Mouse (Mus musculus): ENCODE data around the gene Gbx1.

The Gbx1 gene

DNA sequence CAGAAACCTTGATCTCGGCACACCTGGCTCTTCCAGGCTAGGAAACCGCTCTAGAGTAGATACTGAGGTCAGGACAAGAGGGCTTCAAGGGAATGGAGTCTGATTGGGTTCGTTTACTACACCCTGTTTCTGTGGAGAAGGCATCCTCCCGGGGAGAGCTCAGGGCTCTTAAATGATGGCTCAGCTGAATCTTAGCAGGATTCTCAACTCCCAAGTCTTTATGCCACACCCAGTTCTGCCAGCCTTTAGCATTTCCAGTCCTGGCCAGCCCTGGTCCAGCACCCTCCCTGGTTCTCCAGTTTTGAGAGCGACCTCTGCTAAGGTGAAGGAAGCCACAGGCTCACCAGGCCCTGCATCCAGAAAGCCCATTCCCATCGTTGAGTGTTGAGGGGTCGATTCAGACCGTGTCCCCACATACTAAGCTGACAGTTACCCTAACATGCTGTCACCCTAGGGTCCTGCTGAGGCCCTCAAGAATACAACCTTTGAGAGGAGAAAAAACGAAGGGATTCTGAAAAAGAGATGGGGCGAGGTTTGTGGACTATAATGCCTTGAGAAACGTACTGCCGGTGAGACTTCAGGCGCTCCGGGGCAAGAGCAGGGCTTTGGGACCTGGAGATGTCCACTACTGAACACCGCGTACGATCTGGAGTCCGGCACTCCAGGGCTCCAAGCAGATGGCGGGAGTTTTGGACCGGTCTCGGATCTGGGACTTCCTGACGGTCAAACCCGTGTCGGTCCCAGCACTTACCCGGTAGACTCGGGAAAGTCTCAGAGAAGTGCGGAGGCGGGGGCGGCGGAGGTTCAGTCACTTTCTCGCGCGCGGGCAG, 1.4 kb downstream of the Gbx1 start:
- intact Hi-C loops (cut with DNase I) = no loop called here

DNA sequence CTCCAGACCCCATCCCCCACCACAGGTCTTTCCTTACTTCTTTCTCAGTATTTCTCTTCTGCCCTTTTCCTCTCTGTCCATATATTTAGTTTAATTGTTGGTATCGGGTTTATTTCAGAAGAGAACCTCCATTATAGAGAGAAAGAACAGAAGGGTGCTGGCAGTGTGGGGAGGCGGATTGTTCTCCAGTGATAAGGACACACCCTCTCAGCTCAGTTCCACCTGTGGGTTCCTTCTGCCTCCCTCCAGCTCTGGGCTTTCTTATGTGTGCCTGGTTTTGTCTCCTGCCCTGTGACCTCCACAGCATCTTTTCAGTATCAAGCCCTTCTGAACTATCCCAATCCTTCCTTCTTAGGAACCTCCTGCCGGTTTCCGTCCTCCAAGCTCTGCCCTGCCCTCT, 2.5 kb downstream of the Gbx1 start:
- intact Hi-C loops (cut with DNase I) = no loop called here

DNA sequence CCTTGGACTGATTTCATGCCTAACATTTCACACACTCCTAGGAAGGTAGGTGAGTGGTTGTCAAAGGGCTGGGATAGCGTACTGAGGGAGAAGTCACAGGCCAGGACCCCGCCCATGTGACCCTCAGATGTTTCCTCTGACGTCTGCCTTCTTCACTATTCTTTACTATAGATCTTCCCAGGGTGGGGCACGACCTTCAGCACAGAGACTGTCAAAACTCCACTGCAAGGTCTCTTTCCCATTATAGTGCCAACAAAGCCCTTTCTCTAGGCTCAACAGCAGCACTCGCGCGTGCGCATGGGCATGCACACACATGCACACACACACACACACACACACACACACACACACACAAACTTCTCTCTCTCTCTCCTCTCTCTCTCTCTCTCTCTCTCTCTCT, 3.2 kb downstream of the Gbx1 start:
- intact Hi-C loops (cut with DNase I) = no loop called here

DNA sequence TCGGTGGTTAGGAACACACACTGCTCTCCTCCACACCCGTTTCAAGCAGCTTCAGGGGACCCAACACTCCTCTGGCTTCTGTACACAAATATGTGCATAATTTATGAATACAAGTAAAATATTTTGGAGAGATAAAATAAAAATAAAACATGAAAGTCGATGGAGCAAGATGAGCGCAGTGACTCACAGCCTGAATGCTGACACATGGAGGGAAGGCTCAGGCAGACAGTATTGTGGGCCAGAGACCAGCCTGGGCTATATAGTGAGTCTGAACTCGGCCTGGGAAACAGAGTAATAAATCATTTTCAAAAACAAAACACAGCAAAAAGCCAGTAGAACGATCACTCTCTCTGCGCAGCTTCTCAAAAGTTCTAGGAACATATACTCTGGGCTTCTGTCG, 5.6 kb downstream of the Gbx1 start:
- intact Hi-C loops (cut with DNase I) = no loop called here

DNA sequence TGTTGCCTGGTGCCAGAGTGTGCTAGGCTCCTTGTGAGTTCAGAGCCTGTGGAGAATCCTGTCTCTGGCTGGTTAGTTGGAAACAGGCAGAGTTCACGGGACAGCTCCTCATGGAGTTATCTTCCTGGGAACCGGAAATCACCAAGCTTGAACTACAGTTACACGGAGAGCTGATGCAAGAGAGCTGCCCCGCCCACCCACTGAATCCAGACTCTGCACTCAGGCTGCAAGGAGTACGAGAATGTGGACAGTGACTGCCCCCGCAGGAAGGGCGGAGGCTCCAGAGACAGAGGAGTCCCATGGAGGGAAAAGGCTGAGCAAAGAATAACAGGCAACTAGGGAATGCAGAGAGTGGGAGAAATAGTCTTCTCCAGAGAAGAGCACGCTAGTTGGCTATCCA, 14.7 kb downstream of the Gbx1 start:
- intact Hi-C loops (cut with DNase I) = loop anchor here (5.0 kb wide), 1 partner anchor 140 kb away; no protein-coding TSS in a partner anchor

DNA sequence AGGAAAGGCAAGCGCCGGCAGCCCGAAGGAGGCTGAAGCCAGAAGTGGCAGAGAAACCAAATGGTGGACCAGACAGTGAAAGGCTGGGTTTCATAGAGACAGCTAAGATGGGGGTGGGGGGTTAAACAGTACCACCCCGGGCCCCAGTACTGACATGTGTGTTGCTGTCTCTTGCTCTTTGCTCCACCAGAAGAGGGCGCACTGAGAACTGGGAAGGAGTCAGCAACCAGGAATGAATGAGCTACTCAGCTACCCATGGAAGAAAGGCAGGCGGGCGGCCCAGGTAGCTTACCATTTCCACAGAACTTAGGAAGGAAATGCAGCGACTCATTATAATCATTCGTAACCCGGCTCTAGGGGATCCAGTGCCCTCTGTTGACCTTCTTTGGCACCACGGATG, 16.4 kb downstream of the Gbx1 start:
- intact Hi-C loops (cut with DNase I) = loop anchor here (5.0 kb wide), 1 partner anchor 142 kb away; no protein-coding TSS in a partner anchor

DNA sequence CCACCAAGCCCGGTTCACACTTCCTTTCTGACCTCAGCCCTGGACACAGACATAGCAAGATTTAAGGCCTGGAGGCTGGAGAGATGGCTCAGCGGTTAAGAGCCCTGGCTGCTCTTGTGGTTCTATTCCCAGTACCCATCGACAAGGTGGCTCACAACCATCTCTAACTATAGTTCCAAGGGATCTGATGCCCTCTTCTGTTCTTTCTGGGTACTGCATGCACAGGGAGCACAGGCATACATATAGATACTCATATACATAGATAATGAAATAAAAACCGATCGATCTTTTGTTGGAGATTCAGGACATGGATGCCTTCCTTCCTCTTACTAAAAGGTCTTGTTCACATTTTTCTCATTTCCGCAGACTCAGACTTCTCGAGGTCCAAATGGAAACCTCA, 18.6 kb downstream of the Gbx1 start:
- intact Hi-C loops (cut with DNase I) = no loop called here

DNA sequence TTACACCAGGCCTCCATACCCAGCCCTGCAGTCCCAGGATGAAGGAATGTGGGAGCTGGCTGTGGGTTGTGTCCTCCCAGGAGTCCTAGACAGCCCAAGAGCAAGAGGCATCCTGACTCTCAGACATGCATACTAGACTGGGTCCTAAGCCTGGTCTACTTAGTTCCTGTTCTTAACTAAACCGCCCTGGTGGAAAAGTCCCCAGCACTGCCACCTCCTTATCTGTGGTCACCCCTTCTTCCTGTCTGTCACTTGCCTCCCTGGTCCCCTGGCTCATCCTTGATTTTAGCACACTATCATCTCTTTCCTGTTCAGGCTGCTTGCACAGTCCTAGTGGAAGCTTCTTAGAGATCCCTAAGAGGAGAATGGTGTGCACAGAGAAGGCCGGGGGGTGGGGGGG, 21.5 kb downstream of the Gbx1 start:
- intact Hi-C loops (cut with DNase I) = no loop called here

DNA sequence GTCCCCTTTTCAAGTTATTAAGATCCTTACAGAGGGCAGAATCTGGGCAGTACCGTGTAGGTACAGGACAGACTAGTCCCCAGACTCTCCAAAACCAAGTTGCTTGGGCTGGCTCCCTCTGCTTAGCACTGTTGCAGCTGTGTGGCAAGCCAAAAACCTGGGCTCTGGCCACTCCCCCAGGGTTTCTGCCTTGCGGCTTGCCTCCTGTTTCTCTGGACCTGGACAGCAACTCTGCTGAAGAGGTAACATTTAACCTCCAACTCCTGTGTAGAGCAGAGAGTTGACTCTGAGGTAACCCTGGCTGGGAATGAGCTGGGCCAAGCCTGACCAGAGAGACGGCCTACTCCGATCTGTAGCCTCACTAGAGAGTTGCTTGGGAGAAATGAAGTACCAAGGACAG, 24.2 kb downstream of the Gbx1 start:
- intact Hi-C loops (cut with DNase I) = no loop called here

DNA sequence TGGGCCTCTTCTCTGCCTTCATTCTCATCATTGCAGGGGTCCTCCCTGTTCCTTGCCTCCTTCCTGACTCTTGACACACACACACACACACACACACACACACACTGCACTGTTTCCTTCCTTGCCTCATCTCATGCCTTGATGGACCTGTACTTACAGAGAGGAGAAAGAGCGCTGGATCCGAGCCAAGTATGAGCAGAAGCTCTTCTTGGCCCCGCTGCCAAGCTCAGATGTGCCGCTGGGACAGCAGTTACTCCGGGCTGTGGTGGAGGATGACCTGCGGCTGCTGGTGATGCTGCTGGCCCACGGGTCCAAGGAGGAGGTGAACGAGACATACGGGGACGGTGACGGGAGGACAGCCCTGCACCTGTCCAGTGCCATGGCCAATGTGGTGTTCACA, 26.2 kb downstream of the Gbx1 start:
- intact Hi-C loops (cut with DNase I) = no loop called here

DNA sequence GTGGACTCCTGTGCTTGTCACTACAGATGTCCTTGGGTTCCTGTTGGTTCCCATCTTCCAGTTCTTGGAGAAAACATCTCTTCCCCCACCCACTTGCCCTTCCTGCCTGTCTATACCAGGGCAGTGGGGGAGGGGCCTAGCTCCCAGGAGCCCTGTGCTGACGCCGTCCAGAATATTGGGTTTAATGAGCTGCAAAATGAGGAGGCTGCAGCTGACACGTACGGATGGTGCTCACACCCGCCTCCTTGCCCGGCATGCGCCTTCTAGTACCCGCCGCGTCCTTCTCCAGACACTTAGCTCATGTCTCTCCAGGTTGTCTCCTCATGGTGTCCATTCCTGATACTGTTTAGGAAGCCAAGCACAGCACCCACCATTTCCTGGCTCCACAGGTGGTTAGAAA, 27.9 kb downstream of the Gbx1 start:
- intact Hi-C loops (cut with DNase I) = no loop called here

DNA sequence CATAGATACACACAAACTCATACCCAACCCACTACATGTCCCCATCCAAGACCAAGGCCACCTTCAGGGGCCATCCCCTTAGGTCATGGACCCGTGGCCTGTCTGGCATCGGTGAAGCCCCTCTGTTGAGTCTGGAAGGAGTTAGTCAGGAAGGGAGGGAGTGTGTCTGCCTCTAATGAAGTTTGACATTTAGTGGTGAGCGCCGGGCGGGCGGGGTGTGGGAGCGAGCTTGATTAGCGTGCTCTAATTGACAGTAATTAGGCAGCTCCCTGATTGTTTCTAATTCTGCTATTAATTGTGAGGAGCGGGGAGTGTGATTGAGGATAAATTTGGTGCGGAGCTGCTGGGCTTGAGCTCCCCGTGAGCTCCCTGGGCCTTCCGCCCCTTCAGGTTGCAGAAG, 29.5 kb downstream of the Gbx1 start:
- intact Hi-C loops (cut with DNase I) = no loop called here

DNA sequence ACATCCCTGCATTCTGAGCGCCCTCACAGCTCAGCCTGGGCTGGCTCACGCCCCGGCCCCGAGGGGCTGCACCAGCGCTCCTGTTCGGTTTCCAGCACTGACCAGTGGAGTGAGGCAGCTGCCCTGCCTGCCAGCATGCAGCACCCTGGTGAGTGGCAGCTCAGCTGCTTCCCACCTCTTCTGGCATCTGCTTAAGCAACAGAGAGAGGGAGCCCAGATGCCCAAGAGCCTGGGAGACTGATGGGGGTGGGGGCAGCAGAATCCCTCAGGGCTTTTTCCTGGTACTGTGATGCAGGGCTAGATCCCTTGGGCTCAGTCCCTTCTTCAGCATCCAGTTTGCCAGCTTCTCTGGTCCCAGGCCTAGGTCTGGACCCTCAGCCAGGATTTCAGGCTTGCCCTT, 30.2 kb downstream of the Gbx1 start:
- intact Hi-C loops (cut with DNase I) = no loop called here

DNA sequence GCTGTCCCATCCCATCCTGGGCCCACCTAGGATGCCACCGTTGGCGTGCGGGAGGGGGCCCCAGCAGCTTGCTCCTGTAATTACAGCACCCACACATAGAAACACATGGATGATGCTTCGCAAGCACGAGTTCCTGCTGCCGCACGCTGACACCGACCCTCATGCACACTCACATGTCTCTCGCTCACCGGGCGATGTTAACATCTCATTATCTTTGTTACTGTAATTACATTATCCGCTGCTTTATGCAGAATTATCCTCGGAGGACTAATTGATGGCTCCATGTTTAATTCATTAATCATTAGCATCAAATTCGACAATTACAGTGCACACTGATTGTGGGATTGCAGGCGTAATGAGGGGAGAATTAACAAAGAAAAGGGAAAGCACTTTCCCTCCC, 32.0 kb downstream of the Gbx1 start:
- intact Hi-C loops (cut with DNase I) = no loop called here

DNA sequence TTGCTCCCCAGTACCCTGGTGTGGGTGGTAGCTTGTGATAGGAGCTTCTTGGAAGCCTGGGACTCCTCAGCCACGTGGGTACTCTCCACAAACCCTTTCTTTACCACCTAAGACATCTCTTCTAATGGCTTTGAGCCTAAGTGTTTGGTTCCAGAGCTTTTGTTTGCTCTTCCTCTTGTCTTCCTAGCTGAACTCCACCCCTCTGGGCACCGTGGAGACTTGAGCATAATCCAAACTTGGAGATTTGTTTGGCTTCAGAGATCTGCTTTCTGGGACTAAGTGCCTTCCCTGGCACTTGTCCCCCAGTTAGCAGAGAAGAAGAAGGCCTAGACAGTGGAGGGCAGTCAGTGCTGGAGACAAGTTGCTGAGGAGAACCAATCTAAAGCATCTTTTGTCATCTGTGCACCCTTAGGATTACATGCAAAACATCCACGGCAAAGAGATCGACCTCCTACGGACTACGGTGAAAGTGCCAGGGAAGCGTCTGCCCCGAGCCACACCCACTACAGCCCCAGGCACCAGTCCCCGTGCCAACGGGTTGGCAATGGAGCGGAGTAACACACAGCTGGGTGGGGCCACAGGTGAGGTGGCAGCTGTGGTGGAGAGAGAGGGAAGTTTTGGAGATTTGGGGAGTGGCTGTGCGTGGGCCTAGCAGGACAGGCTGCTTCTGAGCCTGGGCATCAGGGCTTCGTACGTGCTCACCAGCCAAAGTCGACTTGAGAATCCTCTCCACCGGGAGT, 34.3 kb downstream of the Gbx1 start:
- intact Hi-C loops (cut with DNase I) = no loop called here

DNA sequence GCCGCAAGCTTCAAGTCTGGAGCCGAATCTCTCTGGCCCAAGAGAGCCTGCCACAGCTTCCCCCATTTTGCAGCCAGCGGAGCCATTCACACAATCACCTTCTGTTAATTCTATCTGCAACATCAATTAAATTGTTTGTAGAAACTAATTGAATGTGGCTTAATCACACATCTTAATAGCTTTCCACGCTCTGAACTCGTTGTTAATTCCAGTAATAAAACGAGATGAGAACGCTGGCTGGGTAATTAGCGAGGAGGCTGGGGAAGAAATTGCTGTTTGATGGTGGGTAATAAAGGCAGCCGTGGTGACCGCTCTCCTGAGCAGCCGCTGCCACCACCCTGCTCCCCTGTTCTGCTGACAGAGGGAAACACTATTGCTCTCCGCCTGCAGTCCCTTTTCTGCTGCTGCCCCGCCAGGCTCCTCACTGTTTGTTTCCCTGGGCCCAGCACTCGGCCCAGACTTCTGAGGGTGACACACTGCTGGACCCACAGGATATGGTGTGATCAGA, 36.5 kb downstream of the Gbx1 start:
- intact Hi-C loops (cut with DNase I) = no loop called here

DNA sequence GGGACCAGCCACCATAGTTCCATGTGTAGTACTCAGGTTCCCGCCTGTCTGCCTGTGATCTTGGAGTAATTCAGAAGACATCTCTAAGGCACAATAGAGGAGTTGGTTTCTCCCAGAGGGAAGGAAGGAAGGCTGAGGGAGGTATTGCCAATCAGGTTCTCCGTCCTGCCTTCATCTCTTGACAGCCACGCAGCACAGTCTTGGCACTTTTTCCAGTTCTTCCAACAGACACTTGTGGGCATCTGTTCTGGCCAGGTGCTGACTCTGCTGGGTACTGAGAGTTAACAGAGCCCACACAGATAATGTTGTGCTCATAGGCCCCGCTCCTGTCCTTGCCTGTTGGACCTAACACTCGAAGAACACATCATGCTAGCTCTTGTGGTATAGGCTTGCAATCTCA, 40.3 kb downstream of the Gbx1 start:
- intact Hi-C loops (cut with DNase I) = no loop called here

DNA sequence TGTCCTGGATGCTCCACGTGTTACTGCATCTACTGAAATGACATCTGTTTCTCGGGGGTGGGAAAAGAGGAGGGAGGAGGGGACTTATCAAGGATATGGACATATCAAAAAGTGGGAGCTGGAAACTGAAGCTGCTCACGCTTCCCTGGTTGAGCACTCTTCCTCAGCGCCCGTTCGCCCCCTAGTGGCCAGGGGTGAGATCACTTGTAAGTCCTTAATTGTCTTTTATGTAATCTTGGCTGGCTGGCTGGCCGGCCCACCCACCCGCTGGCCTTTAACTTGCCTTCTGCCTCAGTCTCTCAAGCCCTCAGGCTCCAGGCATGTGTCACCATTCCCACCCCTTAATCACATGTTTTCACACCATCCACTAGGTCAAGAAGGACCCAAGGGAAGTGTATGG, 40.9 kb downstream of the Gbx1 start:
- intact Hi-C loops (cut with DNase I) = no loop called here

DNA sequence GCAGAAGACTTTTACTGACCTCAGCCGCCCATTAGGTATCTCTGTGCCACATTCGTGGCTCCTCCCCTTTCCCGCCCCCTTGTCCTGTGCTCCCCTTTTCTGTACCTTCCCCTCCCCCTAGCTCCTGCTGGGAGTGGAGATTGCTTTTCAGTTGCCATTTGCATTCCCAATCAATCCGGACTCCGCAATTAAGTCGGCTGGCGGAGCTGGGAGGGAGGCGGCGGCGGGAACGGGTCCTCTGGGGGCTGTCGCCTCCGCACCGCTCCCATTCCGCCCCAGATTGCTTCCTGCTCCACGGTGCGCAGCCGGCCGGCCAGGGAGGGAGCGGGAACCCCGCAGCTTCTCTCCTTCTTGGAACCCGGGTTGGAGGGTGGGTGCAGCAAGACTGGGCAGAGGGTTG, 42.0 kb downstream of the Gbx1 start:
- intact Hi-C loops (cut with DNase I) = no loop called here

DNA sequence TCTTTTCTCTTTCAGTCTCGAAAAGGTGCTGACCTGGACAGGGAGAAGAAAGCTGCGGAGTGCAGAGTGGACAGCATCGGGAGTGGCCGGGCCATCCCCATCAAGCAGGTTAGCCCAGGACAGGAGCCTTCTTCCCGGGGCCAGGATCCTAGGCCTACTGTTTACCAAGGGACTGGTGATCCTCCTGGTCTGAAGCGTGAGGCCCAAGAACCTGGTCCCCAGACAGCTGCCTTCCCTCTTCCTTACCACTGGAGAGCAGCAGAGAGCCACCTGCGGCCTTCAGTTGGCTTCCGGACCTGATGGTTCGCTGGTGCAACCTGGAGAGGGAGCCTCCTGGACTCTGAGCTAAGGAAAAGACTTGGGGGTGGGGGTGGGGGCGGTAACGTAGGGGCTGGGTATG, 43.7 kb downstream of the Gbx1 start:
- intact Hi-C loops (cut with DNase I) = no loop called here

DNA sequence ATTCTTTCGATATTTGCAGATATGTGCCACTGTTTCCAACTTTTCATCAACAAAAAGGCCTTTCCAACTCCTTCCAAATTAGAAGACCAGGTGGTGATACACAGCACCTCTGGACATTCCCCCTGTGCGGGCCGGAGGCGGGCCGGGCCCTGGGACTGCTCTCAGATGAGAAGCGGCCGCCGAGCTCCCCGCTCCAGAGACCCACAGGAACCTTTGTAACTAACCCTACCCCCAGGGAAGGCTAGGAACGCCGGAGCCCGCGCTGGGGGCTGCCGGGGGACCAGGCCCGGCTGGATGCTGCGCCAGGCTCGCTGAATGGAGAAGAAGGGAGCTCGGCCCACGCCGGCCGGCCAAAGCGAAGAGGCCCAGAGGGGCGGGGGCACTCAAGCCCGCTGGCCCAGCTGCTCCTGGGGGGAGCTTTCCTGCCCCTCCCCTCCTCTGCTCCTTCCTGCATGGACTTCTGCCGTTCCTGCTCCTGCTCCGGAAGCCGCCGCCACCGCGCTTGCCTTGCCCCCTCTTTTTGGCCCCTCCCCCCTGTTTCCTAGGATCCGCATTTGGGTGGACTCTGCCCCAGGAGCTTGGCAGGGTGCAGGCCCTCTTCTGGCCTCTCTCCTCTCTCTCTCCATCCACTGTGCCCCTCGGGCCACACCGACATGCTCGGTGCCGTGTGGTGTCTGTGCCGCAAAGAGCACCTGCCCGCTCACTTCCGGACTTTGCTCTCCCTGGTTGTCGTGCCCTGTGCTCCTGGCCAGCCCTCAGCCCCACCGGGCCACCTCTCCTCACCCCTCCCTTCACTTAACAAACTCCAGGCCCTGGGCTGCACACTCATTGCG, 44.5 kb downstream of the Gbx1 start:
- intact Hi-C loops (cut with DNase I) = no loop called here

DNA sequence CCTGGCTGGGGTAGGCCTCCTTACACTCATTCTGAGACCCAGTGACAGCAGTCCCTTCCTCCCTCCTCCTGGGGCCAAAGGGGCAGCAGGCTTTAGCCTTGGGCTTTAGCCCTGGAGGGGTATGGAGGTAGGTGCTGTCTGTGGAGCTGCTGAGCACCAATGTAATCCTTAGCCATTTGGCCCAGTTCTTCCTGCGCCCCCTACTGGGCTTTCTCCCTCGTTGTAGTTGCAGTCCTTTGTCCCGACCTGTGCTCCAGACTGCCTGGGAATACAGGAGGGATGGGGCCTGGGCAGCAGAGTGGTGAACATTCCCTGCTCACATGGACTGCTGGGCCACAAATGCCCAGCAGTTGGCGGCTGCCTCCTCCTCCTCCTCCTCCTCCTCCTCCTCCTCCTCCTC, 45.4 kb downstream of the Gbx1 start:
- intact Hi-C loops (cut with DNase I) = no loop called here

All from adrenal gland (tissue).